Mouse (Mus musculus) thymus, adult 2 months (tissue): ENCODE measurements around the gene Pafah1b2. TPM values are rescaled to one million over a fixed set of nuclear protein-coding genes. Genes with fewer than 3 reads are reported as not detected.
A peak's percentile ranks its signal among the peaks of the same experiment; 100 is the strongest.

Experiments used
- DNase-seq: peaks from one replicate; pipeline ENCODE4 v3.0.0; 2021
- H3K27ac ChIP-seq: fragments of 200-500 bp; 2 replicates; pipeline ENCODE4 v1.5.1; 2012; ENCODE audit warnings: low read length, control low read depth; ENCODE audit not compliant: control insufficient read depth, insufficient read depth
- H3K27me3 ChIP-seq: fragments of 200-500 bp; 2 replicates; pipeline ENCODE4 v1.6.1; 2012; ENCODE audit warnings: mild to moderate bottlenecking, low read length, moderate library complexity, mixed read lengths; ENCODE audit not compliant: control insufficient read depth, insufficient read depth
- H3K36me3 ChIP-seq: fragments of 200-500 bp; 2 replicates; pipeline ENCODE4 v1.6.1; 2012; ENCODE audit warnings: mild to moderate bottlenecking, low read length, moderate library complexity; ENCODE audit not compliant: control insufficient read depth, insufficient read depth
- H3K4me1 ChIP-seq: fragments of 200-500 bp; replicated peaks from 2 replicates; pipeline ENCODE4 v1.6.1; 2012; ENCODE audit warnings: low read length; ENCODE audit not compliant: control insufficient read depth, insufficient read depth
- H3K4me3 ChIP-seq: fragments of 200-500 bp; 2 replicates; pipeline ENCODE4 v1.5.1; 2012; ENCODE audit warnings: mild to moderate bottlenecking, low read length, control low read depth, moderate library complexity; ENCODE audit not compliant: control insufficient read depth, insufficient read depth
- CTCF ChIP-seq: fragments of 200-500 bp; IDR thresholded peaks from 2 replicates; pipeline ENCODE4 v1.5.1; 2012; ENCODE audit warnings: mild to moderate bottlenecking, control low read depth, low read length, moderate library complexity, borderline replicate concordance; ENCODE audit not compliant: control insufficient read depth, poor library complexity, insufficient read depth; ENCODE audit errors: extremely low read depth
- POLR2A ChIP-seq: fragments of 200-500 bp; IDR thresholded peaks from 2 replicates; pipeline ENCODE4 v1.6.1; 2012; ENCODE audit warnings: mild to moderate bottlenecking, low read length, control low read depth, moderate library complexity; ENCODE audit not compliant: control insufficient read depth, poor library complexity, insufficient read depth; ENCODE audit errors: extremely low read depth
- WGBS: fragments of 180-500 bp; shearing (Covaris S2); methylation state at CpG from one replicate; pipeline ENCODE4 v1.1.7; 2018; 5-methylcytosine and 5-hydroxymethylcytosine counted together
- polyA plus RNA-seq: library from polyadenylated mRNA; depleted of rRNA; stranded (reverse); fragments of >200 nt; gene quantifications from 2 replicates; pipeline ENCODE4 v1.2.3, GENCODE M21; 2012

Pafah1b2 gene
- polyA plus RNA-seq, 1 experiment, result 24.4 TPM

DNA sequence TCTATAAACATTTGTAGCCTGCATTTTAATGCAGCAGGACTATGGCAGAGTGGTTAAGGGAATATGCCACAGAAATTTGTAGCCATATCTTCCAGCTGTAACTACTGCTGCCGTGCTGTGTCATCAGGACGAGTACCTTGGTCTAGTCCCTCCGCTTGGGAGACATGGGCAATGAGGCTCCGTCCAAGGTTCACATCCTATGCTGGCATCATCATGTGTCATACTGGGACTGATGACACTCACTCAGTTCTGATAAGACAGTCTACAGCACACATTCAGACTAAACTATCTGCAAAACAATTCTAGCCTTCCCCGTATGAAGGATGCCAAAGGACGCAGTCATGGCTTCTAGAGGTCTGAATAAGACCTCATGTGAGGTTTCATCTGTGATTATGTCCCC, 48.9 kb downstream of the Pafah1b2 start:
- Histone ChIP-seq H3K27ac (no peak overlapping the region), H3K4me3 (no peak overlapping the region), H3K36me3 (peaks cover 50% of the 10 kb centered on the region), H3K4me1 (no peaks in the 10 kb centered on the region), H3K27me3 (no peaks in the 10 kb centered on the region)
- TF ChIP-seq CTCF (no peak), POLR2A (no peak)
- DNase-seq, result no peak
- 96% methylated on average over 6 of the region's 6 CpGs for WGBS

DNA sequence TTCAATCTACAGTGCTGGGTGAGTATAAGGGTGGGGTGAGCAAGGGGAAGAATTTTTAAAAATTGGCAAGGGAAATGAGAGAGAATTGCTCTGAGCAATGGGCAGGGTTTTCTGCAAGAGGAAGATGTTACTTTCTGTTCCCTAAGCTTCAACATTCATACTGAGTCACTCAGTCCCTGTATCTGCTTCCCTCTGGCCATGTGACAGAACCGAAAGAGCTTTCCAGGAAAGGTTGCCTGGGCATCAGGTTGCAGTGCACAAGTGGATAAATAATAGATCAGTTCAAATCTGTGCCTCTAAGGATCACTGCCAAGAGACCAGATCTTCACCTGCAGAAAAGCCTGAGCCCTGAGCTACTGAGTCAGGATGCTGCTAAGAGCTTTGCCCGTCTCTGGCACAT, 50.6 kb downstream of the Pafah1b2 start:
- no peak overlapping the region for H3K27ac ChIP-seq
- DNase-seq, result no peak
- H3K4me3 ChIP-seq, result no peak overlapping the region

DNA sequence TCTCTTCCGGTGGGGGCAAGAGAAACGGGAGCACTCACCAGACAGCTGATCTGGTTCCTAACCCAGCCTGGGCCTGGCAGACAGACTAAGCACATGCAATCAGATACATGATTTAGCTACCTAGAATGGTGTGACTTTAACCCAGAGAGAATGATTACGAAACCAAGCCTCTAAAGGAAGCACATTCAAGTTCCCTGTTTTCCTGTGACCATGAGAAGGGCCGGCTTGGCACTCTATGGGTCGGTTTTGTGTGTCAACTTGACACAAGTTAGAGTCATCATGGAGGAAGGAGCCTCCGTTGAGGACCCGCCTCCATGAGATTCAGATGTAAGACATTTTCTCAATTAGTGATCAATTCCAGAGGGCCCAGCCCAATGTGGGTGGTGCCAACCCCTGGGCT, 52.8 kb downstream of the Pafah1b2 start:
- no peak for TF ChIP-seq POLR2A
- no peak for TF ChIP-seq CTCF
- Histone ChIP-seq H3K36me3 (peaks cover 19% of the 10 kb centered on the region), H3K4me1 (peaks cover 4% of the 10 kb centered on the region), H3K27me3 (no peaks in the 10 kb centered on the region), H3K4me3 (no peak overlapping the region), H3K27ac (no peak overlapping the region)
- DNase-seq, result no peak
- WGBS, result 67% methylated on average over 7 of the region's 7 CpGs

More for the DNA sequence above, 50.6 kb downstream of the Pafah1b2 start:
- 86% methylated on average over 2 of the region's 2 CpGs for WGBS
- Histone ChIP-seq H3K36me3 (peaks cover 35% of the 10 kb centered on the region), H3K4me1 (no peaks in the 10 kb centered on the region), H3K27me3 (no peaks in the 10 kb centered on the region)
- TF ChIP-seq POLR2A (no peak), CTCF (no peak)

DNA sequence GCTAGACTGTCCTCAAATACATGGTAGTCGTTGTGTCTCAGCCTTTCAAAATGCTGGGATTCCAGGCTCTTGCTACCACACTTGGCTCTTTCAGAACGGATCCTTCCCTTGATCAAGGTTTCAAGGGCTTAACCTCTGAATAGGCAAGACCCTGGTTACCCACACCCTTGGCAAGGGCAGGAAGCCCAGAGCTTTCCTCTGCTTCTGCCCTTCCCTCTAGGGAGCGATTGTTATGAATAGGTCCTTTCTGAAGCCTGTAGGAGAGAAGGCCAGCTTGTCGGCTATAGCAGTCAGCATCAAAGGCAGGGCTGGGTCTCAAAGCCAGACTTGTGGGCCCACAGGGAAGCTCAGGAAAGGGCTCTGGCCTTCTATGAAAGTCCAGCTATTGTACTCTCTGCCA, 53.6 kb downstream of the Pafah1b2 start:
- Histone ChIP-seq H3K4me1 (peaks cover 6% of the 10 kb centered on the region), H3K27me3 (no peaks in the 10 kb centered on the region), H3K36me3 (peaks cover 11% of the 10 kb centered on the region; the same call in 1 of the 2 replicates), H3K27ac (no peak overlapping the region), H3K4me3 (no peak overlapping the region)
- WGBS, result 92% methylated on average over 4 of the region's 4 CpGs
- no peak for TF ChIP-seq POLR2A
- no peak for TF ChIP-seq CTCF
- no peak for DNase-seq

DNA sequence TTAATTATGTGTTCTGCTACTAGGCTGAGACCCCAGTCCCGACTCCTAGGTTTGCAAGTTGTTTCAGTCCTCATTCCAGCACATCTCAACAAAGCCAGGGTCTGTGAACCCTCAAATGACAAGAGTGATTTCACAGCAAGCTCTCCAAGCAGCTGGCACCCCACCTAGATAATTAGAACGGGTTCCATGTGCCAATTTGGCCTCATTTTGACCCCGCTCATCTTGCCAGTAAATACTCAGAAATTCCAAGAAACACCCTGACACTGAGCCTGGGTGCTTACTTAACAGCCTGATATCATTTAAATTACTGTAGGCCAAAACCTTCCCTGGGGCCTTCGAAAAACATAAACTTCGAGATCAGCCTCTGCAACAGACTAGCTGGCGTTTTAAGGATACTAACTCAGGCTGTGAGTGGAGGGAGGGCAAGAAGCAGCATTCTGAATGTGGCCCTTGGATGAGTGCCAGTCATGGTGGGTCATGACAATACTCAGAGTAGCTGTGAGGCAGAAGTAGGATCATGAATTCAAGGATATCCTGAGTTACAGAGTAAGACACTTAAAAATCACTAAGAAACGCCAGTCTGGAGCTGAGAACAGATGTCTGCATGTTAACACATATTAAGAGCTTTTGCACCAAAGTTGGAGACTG, 54.3 kb downstream of the Pafah1b2 start:
- Histone ChIP-seq H3K36me3 (0 out of 2 replicates have a peak, but pooled peaks cover 4% of the 10 kb centered on the region), H3K4me1 (peaks cover 13% of the 10 kb centered on the region), H3K4me3 (no peak overlapping the region), H3K27ac (no peak overlapping the region), H3K27me3 (no peaks in the 10 kb centered on the region)
- no peak for DNase-seq
- 92% methylated on average over 7 of the region's 7 CpGs for WGBS
- no peak for TF ChIP-seq POLR2A

DNA sequence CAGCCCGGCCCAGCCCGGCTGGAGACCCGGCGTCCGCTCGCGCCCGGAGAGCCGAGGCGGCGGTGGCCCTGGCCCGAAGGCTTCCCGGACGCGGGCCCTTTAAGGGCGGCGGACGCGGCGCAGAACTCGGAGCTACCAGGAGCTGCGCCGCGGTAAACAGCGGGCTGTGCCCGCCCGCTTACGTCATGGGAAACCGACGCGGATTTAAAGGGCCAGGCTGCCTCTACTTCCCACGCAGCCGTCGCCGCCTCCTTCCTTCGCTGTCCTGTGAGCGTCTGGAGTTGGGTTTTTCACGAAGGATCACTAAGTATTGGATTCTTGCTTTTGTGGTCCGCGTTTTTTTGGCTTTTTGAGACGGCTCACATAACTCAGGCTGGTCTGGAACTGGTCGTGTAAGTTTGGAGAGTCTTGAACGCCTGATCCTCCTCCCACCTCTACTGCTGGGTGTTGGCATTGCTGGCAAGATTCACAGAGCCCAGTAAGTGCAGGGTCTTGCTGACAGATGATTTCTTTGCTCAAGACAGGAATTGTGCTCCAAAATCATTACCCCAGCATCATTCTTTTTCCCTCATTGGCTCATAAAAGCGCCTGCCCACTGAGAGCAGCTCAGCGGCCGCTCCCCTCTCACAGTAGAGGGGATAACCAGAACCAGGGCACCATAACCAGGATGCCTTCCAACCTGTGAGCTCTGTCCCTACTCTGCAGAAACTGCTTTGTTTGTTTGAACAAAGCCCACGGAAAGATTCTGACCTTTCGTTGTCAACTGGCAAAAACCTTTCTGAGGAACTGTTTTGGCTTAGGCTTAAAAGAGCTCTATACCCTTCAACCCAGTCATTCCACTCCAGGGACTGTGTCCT, 57.2 kb downstream of the Pafah1b2 start, which contains the start of gene Sidt2:
Gene Sidt2 (minus strand): TSS at position 152 of the 857 bp plus-strand sequence.
- Histone ChIP-seq H3K36me3 (peaks cover 21% of the 10 kb centered on the region), H3K4me1 (peaks cover 19% of the 10 kb centered on the region), H3K27ac (peak within 1 kb of the TSS; percentile 72), H3K4me3 (peak within 1 kb of the TSS; percentile 94), H3K27me3 (no peaks in the 10 kb centered on the region)
- 3% methylated on average over 48 of the region's 48 CpGs for WGBS
- DNase-seq, result peak; percentile 89
- TF ChIP-seq CTCF (0 out of 2 replicates have a peak, but pooled peaks have one; percentile 40), POLR2A (peak; percentile 82)
